Mouse (Mus musculus) heart, embryonic 10.5 days (tissue): ENCODE measurements around the gene Hyls1. TPM values are rescaled to one million over a fixed set of nuclear protein-coding genes. Genes with fewer than 3 reads are reported as not detected.

ENCODE experiments used
- DNase-seq: peaks from one replicate; pipeline ENCODE4 v3.0.0-alpha.2; 2017; ENCODE audit warnings: low spot score
- H3K27ac ChIP-seq: fragments of 300-500 bp; sonication (generic); 2 replicates; pipeline ENCODE4 v1.5.1; 2016; ENCODE audit warnings: mild to moderate bottlenecking
- H3K27me3 ChIP-seq: fragments of 300-500 bp; sonication (generic); 2 replicates; pipeline ENCODE4 v1.6.1; 2016; ENCODE audit warnings: mild to moderate bottlenecking; ENCODE audit not compliant: poor library complexity, insufficient read depth, severe bottlenecking
- H3K36me3 ChIP-seq: fragments of 300-500 bp; sonication (generic); 2 replicates; pipeline ENCODE4 v1.6.1; 2016; ENCODE audit warnings: mild to moderate bottlenecking, moderate library complexity
- H3K4me1 ChIP-seq: fragments of 300-500 bp; sonication (generic); 2 replicates; pipeline ENCODE4 v1.6.1; 2016; ENCODE audit warnings: mild to moderate bottlenecking
- H3K4me3 ChIP-seq: fragments of 300-500 bp; sonication (generic); 2 replicates; pipeline ENCODE4 v1.5.1; 2016; ENCODE audit warnings: mild to moderate bottlenecking, moderate library complexity
- H3K9me3 ChIP-seq: fragments of 300-500 bp; sonication (generic); 2 replicates; pipeline ENCODE4 v1.6.1; 2016; ENCODE audit warnings: mild to moderate bottlenecking, moderate library complexity
- WGBS: fragments of 180-500 bp; shearing (Covaris S2); methylation state at CpG from one replicate; pipeline ENCODE4 v1.1.7; 2016; 5-methylcytosine and 5-hydroxymethylcytosine counted together
- polyA plus RNA-seq: library from polyadenylated mRNA; unstranded; fragments of >200 nt; fragmentation: Nextera tagmentation; extraction: Ambion mirVana; gene quantifications from 2 replicates; pipeline ENCODE4 v1.2.1, GENCODE M21; 2016

Gene Hyls1
- polyA plus RNA-seq, 1 experiment from 2014 or later: 12.4 TPM

GRCm38 (mm10) chr9:35539001-35539750, 31.0 kb downstream of the Hyls1 start:
- peak; percentile 57 for DNase-seq

GRCm38 (mm10) chr9:35535876-35536275, 34.3 kb downstream of the Hyls1 start:
- H3K27me3 ChIP-seq: no peaks in the 10 kb centered on the region
- WGBS: 71% methylated on average over 4 of the region's 4 CpGs
- no peak overlapping the region for H3K27ac ChIP-seq
- H3K36me3 ChIP-seq: no peaks in the 10 kb centered on the region
- DNase-seq: no peak
- no peak overlapping the region for H3K4me3 ChIP-seq
- H3K9me3 ChIP-seq: no peaks in the 10 kb centered on the region
- H3K4me1 ChIP-seq: peaks cover 14% of the 10 kb centered on the region

More at GRCm38 (mm10) chr9:35539001-35539750, 31.0 kb downstream of the Hyls1 start:
- H3K36me3 ChIP-seq: no peaks in the 10 kb centered on the region
- peaks cover 14% of the 10 kb centered on the region for H3K4me1 ChIP-seq
- no peaks in the 10 kb centered on the region for H3K27me3 ChIP-seq
- H3K27ac ChIP-seq: no peak overlapping the region
- H3K4me3 ChIP-seq: no peak overlapping the region
- H3K9me3 ChIP-seq: no peaks in the 10 kb centered on the region
- WGBS: 80% methylated on average over 13 of the region's 13 CpGs

- no peaks in the 10 kb centered on the region for H3K27me3 ChIP-seq
- H3K4me3 ChIP-seq: no peak overlapping the region
- DNase-seq: no peak
- no peaks in the 10 kb centered on the region for H3K9me3 ChIP-seq
- WGBS: 4% methylated on average over 2 of the region's 2 CpGs
- no peak overlapping the region for H3K27ac ChIP-seq
- H3K36me3 ChIP-seq: no peaks in the 10 kb centered on the region
- peaks cover 14% of the 10 kb centered on the region for H3K4me1 ChIP-seq
Observed at GRCm38 (mm10) chr9:35535110-35535509, 35.1 kb downstream of the Hyls1 start.

- 69% methylated on average over 9 of the region's 9 CpGs for WGBS
- H3K9me3 ChIP-seq: no peaks in the 10 kb centered on the region
- DNase-seq: no peak
- no peak overlapping the region for H3K27ac ChIP-seq
- peaks cover 12% of the 10 kb centered on the region for H3K4me1 ChIP-seq
- no peaks in the 10 kb centered on the region for H3K27me3 ChIP-seq
- H3K36me3 ChIP-seq: no peaks in the 10 kb centered on the region
- no peak overlapping the region for H3K4me3 ChIP-seq
Observed at GRCm38 (mm10) chr9:35533266-35533665, 36.9 kb downstream of the Hyls1 start.

GRCm38 (mm10) chr9:35529796-35530195, 40.4 kb downstream of the Hyls1 start:
- H3K9me3 ChIP-seq: no peaks in the 10 kb centered on the region
- no peak for DNase-seq
- no peaks in the 10 kb centered on the region for H3K36me3 ChIP-seq
- no peaks in the 10 kb centered on the region for H3K27me3 ChIP-seq
- H3K4me3 ChIP-seq: no peak overlapping the region
- WGBS: 37% methylated on average over 1 of the region's 1 CpGs
- H3K4me1 ChIP-seq: peaks cover 5% of the 10 kb centered on the region; the same call in 1 of the 2 replicates
- no peak overlapping the region for H3K27ac ChIP-seq

- no peak overlapping the region for H3K4me3 ChIP-seq
- H3K36me3 ChIP-seq: no peaks in the 10 kb centered on the region
- DNase-seq: no peak
- no peaks in the 10 kb centered on the region for H3K9me3 ChIP-seq
- WGBS: 61% methylated on average over 3 of the region's 3 CpGs
- H3K27ac ChIP-seq: no peak overlapping the region
- peaks cover 5% of the 10 kb centered on the region; the same call in 1 of the 2 replicates for H3K4me1 ChIP-seq
- no peaks in the 10 kb centered on the region for H3K27me3 ChIP-seq
Observed at GRCm38 (mm10) chr9:35529141-35529540, 41.1 kb downstream of the Hyls1 start.

GRCm38 (mm10) chr9:35523941-35524411, 46.2 kb downstream of the Hyls1 start:
- Histone ChIP-seq H3K4me3 (no peak overlapping the region), H3K27ac (no peak overlapping the region), H3K9me3 (no peaks in the 10 kb centered on the region), H3K27me3 (no peaks in the 10 kb centered on the region), H3K4me1 (peaks cover 7% of the 10 kb centered on the region; the same call in 1 of the 2 replicates), H3K36me3 (no peaks in the 10 kb centered on the region)
- peak; percentile 80 for DNase-seq
- 23% methylated on average over 7 of the region's 7 CpGs for WGBS

- DNase-seq: no peak
- Histone ChIP-seq H3K36me3 (no peaks in the 10 kb centered on the region), H3K4me3 (no peak overlapping the region), H3K4me1 (peaks cover 7% of the 10 kb centered on the region; the same call in 1 of the 2 replicates), H3K27ac (no peak overlapping the region), H3K9me3 (no peaks in the 10 kb centered on the region), H3K27me3 (no peaks in the 10 kb centered on the region)
- WGBS: 39% methylated on average over 5 of the region's 5 CpGs
Observed at GRCm38 (mm10) chr9:35523541-35523940, 46.7 kb downstream of the Hyls1 start.

- Histone ChIP-seq H3K4me1 (peaks cover 7% of the 10 kb centered on the region; the same call in 1 of the 2 replicates), H3K36me3 (no peaks in the 10 kb centered on the region), H3K9me3 (no peaks in the 10 kb centered on the region), H3K27ac (no peak overlapping the region), H3K4me3 (no peak overlapping the region), H3K27me3 (no peaks in the 10 kb centered on the region)
- no peak for DNase-seq
- 80% methylated on average over 1 of the region's 1 CpGs for WGBS
Observed at GRCm38 (mm10) chr9:35522821-35523515, 47.2 kb downstream of the Hyls1 start.

GRCm38 (mm10) chr9:35522241-35522640, 48.0 kb downstream of the Hyls1 start:
- peak; percentile 53 for DNase-seq
- Histone ChIP-seq H3K36me3 (no peaks in the 10 kb centered on the region), H3K9me3 (no peaks in the 10 kb centered on the region), H3K27me3 (no peaks in the 10 kb centered on the region), H3K4me3 (no peak overlapping the region), H3K27ac (no peak overlapping the region), H3K4me1 (peaks cover 7% of the 10 kb centered on the region; the same call in 1 of the 2 replicates)
- 74% methylated on average over 2 of the region's 2 CpGs for WGBS

GRCm38 (mm10) chr9:35520631-35521348, 49.4 kb downstream of the Hyls1 start:
- H3K27me3 ChIP-seq: 0 out of 2 replicates have a peak, but pooled peaks cover 5% of the 10 kb centered on the region
- H3K27ac ChIP-seq: no peak overlapping the region
- H3K4me1 ChIP-seq: peaks cover 7% of the 10 kb centered on the region; the same call in 1 of the 2 replicates
- H3K4me3 ChIP-seq: no peak overlapping the region
- DNase-seq: peak; percentile 36
- H3K9me3 ChIP-seq: no peaks in the 10 kb centered on the region
- H3K36me3 ChIP-seq: no peaks in the 10 kb centered on the region
- 79% methylated on average over 6 of the region's 6 CpGs for WGBS

GRCm38 (mm10) chr9:35518169-35518568, 52.0 kb downstream of the Hyls1 start, which contains the start of gene Gm1113:
TSS of gene Gm1113 (minus strand) at chr9:35518269.
- Histone ChIP-seq H3K36me3 (no peaks in the 10 kb centered on the region), H3K27ac (no peak within 1 kb of the TSS), H3K4me3 (no peak within 1 kb of the TSS), H3K27me3 (peaks cover 8% of the 10 kb centered on the region), H3K4me1 (no peaks in the 10 kb centered on the region), H3K9me3 (no peaks in the 10 kb centered on the region)
- WGBS: 80% methylated on average over 3 of the region's 3 CpGs
- no peak for DNase-seq
